Mouse (Mus musculus) ES-Bruce4 (cell line): Measurements from ENCODE around the gene Olfr98.

Source experiments
- EP300 ChIP-seq: IDR thresholded peaks from 2 replicates; pipeline ENCODE4 v1.6.1; 2011; ENCODE audit warnings: low read depth, low read length; ENCODE audit not compliant: insufficient read depth
- POLR2A ChIP-seq: IDR thresholded peaks from one replicate; pipeline ENCODE4 v1.8.1; 2011; ENCODE audit warnings: low read length; ENCODE audit not compliant: insufficient read depth

DNA sequence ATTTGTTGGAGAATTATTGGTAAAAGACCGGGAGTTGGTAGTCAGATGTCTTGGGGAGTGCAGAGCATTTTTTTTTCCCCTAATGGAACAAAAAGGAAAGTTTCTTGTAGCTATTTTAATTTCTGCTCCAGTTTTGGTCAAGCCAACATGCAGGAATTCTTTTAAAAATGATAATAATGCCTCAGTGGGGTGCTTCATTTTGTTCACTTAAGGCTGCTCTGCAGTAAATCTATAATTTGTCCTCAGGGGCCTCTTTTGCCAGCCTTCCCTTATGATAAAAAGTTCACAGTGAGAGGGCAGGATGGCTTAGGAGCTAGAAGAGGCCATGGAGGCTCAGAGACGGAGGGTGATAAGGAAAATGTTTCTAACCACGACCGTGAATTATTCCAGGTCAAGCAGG lies 43.7 kb downstream of the Olfr98 start, which contains the start of gene Olfr96:
- TF ChIP-seq EP300 (no peak), POLR2A (no peak)
